Mouse (Mus musculus): ENCODE measurements around the gene Myo9a. TPM values are rescaled to one million over a fixed set of nuclear protein-coding genes. Genes with fewer than 3 reads are reported as not detected.
"Not testable (repeated sequence)": the region's sequence is repeated elsewhere in the genome, so short reads cannot be mapped to it uniquely, and the experiment has no call there.

Myo9a gene
- polyA plus RNA-seq, 2 experiments = 2.6 to 3.5 TPM

- H3K4me2 ChIP-seq (ENCODE audit: low read depth) = no peak overlapping the region
- H3K27ac ChIP-seq = no peak overlapping the region
- H3K9me3 ChIP-seq (ENCODE audit: control insufficient read depth, low read length) = no peaks in the 10 kb centered on the region
- no peak for TF ChIP-seq CTCF (IDR thresholded peaks at IDR 0.05; ENCODE audit: low read depth)
- no peak for TF ChIP-seq EP300 (IDR thresholded peaks at IDR 0.05; ENCODE audit: low read depth)
- no peak overlapping the region for H3K9ac ChIP-seq (replicated peaks)
- no peak overlapping the region for H3K4me3 ChIP-seq (ENCODE audit: insufficient read depth in 1 of 2, low read depth in 2 of 2, low read length in 2 of 2)
- WGBS (ENCODE audit: insufficient replicate concordance) = 38% methylated on average over 1 of the region's 1 CpGs
- H3K36me3 ChIP-seq (replicated peaks; ENCODE audit: control insufficient read depth, insufficient read depth, low read depth) = no peaks in the 10 kb centered on the region
- no peak for ATAC-seq (ENCODE audit: insufficient read depth)
- no peaks in the 10 kb centered on the region for H3K27me3 ChIP-seq (ENCODE audit: control insufficient read depth, insufficient read depth, low read length)
- no peak for DNase-seq (ENCODE audit: low read depth in 3 of 3, low spot score in 3 of 3)
- H3K4me1 ChIP-seq (replicated peaks; ENCODE audit: control insufficient read depth in 2 of 2, insufficient read depth in 2 of 2, low read length in 1 of 2) = no peaks in the 10 kb centered on the region
Observed at GRCm38 (mm10) chr9:59914761-59915160, 164.1 kb downstream of the Myo9a start.

DNA sequence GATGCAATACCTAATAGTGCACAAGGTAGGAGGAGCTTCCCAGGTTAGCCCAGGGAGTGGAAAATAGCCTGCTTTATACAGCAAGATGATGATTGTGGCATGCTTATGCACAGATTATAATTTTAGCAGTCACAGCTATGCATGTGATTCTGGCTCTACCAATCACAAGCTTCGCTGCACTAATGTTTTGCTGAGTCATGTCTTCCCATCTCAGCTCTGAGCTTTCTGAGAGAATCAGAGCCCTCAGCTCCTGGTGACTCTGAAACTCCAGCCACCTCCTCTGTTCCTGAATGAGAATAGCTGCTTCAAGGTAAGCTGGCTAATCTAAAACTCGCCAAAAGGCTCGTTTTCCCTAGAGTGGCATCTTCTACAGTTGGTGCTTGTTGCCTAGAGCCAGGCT lies 179.6 kb downstream of the Myo9a start:
- Histone ChIP-seq H3K4me3 (ENCODE audit: insufficient read depth in 1 of 2, low read depth in 2 of 2, low read length in 2 of 2) (no peak overlapping the region), H3K9me3 (ENCODE audit: control insufficient read depth, low read length) (no peaks in the 10 kb centered on the region), H3K4me1 (replicated peaks; ENCODE audit: control insufficient read depth in 2 of 2, insufficient read depth in 2 of 2, low read length in 1 of 2) (no peaks in the 10 kb centered on the region), H3K27me3 (ENCODE audit: control insufficient read depth, insufficient read depth, low read length) (no peaks in the 10 kb centered on the region), H3K4me2 (ENCODE audit: low read depth) (no peak overlapping the region), H3K9ac (replicated peaks) (no peak overlapping the region), H3K36me3 (replicated peaks; ENCODE audit: control insufficient read depth, insufficient read depth, low read depth) (no peaks in the 10 kb centered on the region), H3K27ac (no peak overlapping the region)
- 47% methylated on average over 3 of the region's 3 CpGs for WGBS (ENCODE audit: insufficient replicate concordance)
- ATAC-seq (ENCODE audit: insufficient read depth) (no peak), DNase-seq (ENCODE audit: low read depth in 3 of 3, low spot score in 3 of 3) (no peak)
- no peak for TF ChIP-seq EP300 (IDR thresholded peaks at IDR 0.05; ENCODE audit: low read depth)
- no peak for TF ChIP-seq CTCF (IDR thresholded peaks at IDR 0.05; ENCODE audit: low read depth)

GRCm38 (mm10) chr9:59935866-59936265 lies 185.2 kb downstream of the Myo9a start:
- not testable (repeated sequence) for H3K4me1 ChIP-seq (replicated peaks; ENCODE audit: control insufficient read depth in 2 of 2, insufficient read depth in 2 of 2, low read length in 1 of 2); H3K4me3 ChIP-seq (ENCODE audit: insufficient read depth in 1 of 2, low read depth in 2 of 2, low read length in 2 of 2); DNase-seq (ENCODE audit: low read depth in 3 of 3, low spot score in 3 of 3); H3K27me3 ChIP-seq (ENCODE audit: control insufficient read depth, insufficient read depth, low read length); H3K4me2 ChIP-seq (ENCODE audit: low read depth); H3K9ac ChIP-seq (replicated peaks); H3K9me3 ChIP-seq (ENCODE audit: control insufficient read depth, low read length); ATAC-seq (ENCODE audit: insufficient read depth); H3K36me3 ChIP-seq (replicated peaks; ENCODE audit: control insufficient read depth, insufficient read depth, low read depth); H3K27ac ChIP-seq
- 48% methylated on average over 8 of the region's 8 CpGs for WGBS (ENCODE audit: insufficient replicate concordance)

DNA sequence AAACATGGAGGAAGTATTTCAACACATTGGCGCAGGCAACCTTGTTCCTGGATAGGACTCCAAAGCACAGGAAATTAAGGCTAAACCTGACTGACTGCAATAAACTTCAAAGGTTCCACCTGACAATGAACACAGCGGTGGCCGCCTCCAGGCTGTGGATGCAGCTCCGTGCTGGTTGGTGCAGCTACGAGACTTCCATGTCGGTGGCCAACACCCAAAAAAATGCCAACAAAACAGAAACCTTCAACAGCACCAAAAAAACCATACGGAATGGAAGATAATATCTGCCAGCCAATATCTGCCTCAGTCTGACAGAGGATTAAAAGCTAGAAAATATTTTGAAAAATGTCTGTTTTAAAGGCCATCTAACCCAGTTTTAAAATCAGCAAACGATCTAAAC lies 187.8 kb downstream of the Myo9a start:
- Histone ChIP-seq H3K4me1 (replicated peaks; ENCODE audit: control insufficient read depth in 2 of 2, insufficient read depth in 2 of 2, low read length in 1 of 2) (no peaks in the 10 kb centered on the region), H3K27me3 (ENCODE audit: control insufficient read depth, insufficient read depth, low read length) (no peaks in the 10 kb centered on the region), H3K36me3 (replicated peaks; ENCODE audit: control insufficient read depth, insufficient read depth, low read depth) (no peaks in the 10 kb centered on the region), H3K4me2 (ENCODE audit: low read depth) (no peak overlapping the region), H3K4me3 (ENCODE audit: insufficient read depth in 1 of 2, low read depth in 2 of 2, low read length in 2 of 2) (no peak overlapping the region), H3K27ac (no peak overlapping the region), H3K9ac (replicated peaks) (no peak overlapping the region), H3K9me3 (ENCODE audit: control insufficient read depth, low read length) (no peaks in the 10 kb centered on the region)
- WGBS (ENCODE audit: insufficient replicate concordance) = 79% methylated on average over 8 of the region's 8 CpGs
- TF ChIP-seq CTCF (IDR thresholded peaks at IDR 0.05; ENCODE audit: low read depth) (no peak), EP300 (IDR thresholded peaks at IDR 0.05; ENCODE audit: low read depth) (no peak)
- ATAC-seq (ENCODE audit: insufficient read depth) (no peak), DNase-seq (ENCODE audit: low read depth in 3 of 3, low spot score in 3 of 3) (no peak)

DNA sequence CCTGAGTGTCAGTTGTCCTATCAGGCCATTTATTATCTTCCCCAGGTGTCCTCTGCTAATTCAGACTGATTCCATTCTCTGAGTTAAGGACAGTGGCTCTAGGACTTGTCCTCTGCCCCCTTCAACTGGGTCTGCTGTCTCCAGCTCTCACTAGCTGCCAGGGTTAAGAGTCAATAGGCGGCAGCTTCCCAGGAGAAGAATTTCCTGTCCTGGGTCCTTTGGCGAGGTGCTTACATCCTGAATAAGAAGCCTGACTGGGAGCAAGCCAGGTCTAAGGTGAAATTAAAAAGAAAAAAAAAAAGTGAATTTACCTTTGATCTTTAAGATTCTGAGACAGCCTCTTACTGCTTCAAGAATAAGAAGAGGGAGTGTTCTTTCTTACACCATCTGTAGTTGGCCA lies 189.0 kb downstream of the Myo9a start:
- H3K27me3 ChIP-seq (ENCODE audit: control insufficient read depth, insufficient read depth, low read length) = no peaks in the 10 kb centered on the region
- H3K36me3 ChIP-seq (replicated peaks; ENCODE audit: control insufficient read depth, insufficient read depth, low read depth) = no peaks in the 10 kb centered on the region
- 43% methylated on average over 2 of the region's 2 CpGs for WGBS (ENCODE audit: insufficient replicate concordance)
- DNase-seq (ENCODE audit: low read depth in 3 of 3, low spot score in 3 of 3) (no peak), ATAC-seq (ENCODE audit: insufficient read depth) (no peak)
- no peaks in the 10 kb centered on the region for H3K4me1 ChIP-seq (replicated peaks; ENCODE audit: control insufficient read depth in 2 of 2, insufficient read depth in 2 of 2, low read length in 1 of 2)
- H3K4me3 ChIP-seq (ENCODE audit: insufficient read depth in 1 of 2, low read depth in 2 of 2, low read length in 2 of 2) = no peak overlapping the region
- H3K4me2 ChIP-seq (ENCODE audit: low read depth) = no peak overlapping the region
- H3K9ac ChIP-seq (replicated peaks) = no peak overlapping the region
- TF ChIP-seq EP300 (IDR thresholded peaks at IDR 0.05; ENCODE audit: low read depth) = no peak
- no peak for TF ChIP-seq CTCF (IDR thresholded peaks at IDR 0.05; ENCODE audit: low read depth)
- no peaks in the 10 kb centered on the region for H3K9me3 ChIP-seq (ENCODE audit: control insufficient read depth, low read length)
- H3K27ac ChIP-seq = no peak overlapping the region

Data from liver, embryonic 14.5 days (tissue).